Mouse (Mus musculus): ENCODE measurements around the gene Itprid2. TPM values are rescaled to one million over a fixed set of nuclear protein-coding genes. Genes with fewer than 3 reads are reported as not detected.

The Itprid2 gene
- polyA plus RNA-seq, 1 experiment from 2014 or later, result 3.1 TPM

- no peaks in the 10 kb centered on the region for H3K9me3 ChIP-seq (replicated peaks)
- H3K36me3 ChIP-seq (ENCODE audit: poor library complexity, severe bottlenecking), result no peaks in the 10 kb centered on the region
- no peak overlapping the region for H3K4me2 ChIP-seq
- H3K27ac ChIP-seq, result no peak overlapping the region
- H3K27me3 ChIP-seq, result no peaks in the 10 kb centered on the region
- no peak overlapping the region for H3K9ac ChIP-seq
- H3K4me1 ChIP-seq, result no peaks in the 10 kb centered on the region
- no peak for ATAC-seq
- 85% methylated on average over 6 of the region's 6 CpGs for WGBS
- no peak overlapping the region for H3K4me3 ChIP-seq
Measured at GRCm38 (mm10) chr2:79618614-79619568, 16.3 kb upstream of the Itprid2 start.

DNA sequence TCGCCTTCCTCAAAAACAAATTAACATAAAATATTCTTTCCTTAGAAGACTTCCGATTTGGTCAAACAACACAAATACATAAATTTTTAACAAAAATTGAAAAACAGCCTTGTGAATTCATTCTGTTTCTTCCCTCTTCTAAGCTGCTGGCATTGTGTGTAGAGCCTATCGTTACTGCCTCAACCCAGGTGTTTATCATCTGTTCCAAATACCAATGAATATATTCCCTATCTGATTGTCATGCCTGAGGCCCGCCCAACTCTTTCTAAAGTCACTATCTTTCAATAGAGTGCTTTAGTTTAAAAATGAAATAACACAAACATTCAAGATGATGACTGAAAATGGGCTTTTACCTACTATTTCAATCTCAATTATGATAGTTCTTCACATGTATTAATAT is 11.9 kb upstream of the Itprid2 start:
- H3K4me2 ChIP-seq, result no peak overlapping the region
- H3K9ac ChIP-seq, result no peak overlapping the region
- H3K27me3 ChIP-seq, result no peaks in the 10 kb centered on the region
- H3K4me1 ChIP-seq, result no peaks in the 10 kb centered on the region
- H3K36me3 ChIP-seq (ENCODE audit: poor library complexity, severe bottlenecking), result no peaks in the 10 kb centered on the region
- H3K27ac ChIP-seq, result no peak overlapping the region
- no peak for ATAC-seq
- 91% methylated on average over 4 of the region's 4 CpGs for WGBS
- no peaks in the 10 kb centered on the region for H3K9me3 ChIP-seq (replicated peaks)
- no peak overlapping the region for H3K4me3 ChIP-seq

- WGBS, result 85% methylated on average over 1 of the region's 1 CpGs
- Histone ChIP-seq H3K9me3 (replicated peaks) (no peaks in the 10 kb centered on the region), H3K36me3 (ENCODE audit: poor library complexity, severe bottlenecking) (no peaks in the 10 kb centered on the region), H3K27ac (no peak overlapping the region), H3K4me1 (no peaks in the 10 kb centered on the region), H3K27me3 (no peaks in the 10 kb centered on the region), H3K9ac (no peak overlapping the region), H3K4me2 (no peak overlapping the region), H3K4me3 (no peak overlapping the region)
- ATAC-seq, result no peak
Measured at GRCm38 (mm10) chr2:79627624-79628023, 7.5 kb upstream of the Itprid2 start.

DNA sequence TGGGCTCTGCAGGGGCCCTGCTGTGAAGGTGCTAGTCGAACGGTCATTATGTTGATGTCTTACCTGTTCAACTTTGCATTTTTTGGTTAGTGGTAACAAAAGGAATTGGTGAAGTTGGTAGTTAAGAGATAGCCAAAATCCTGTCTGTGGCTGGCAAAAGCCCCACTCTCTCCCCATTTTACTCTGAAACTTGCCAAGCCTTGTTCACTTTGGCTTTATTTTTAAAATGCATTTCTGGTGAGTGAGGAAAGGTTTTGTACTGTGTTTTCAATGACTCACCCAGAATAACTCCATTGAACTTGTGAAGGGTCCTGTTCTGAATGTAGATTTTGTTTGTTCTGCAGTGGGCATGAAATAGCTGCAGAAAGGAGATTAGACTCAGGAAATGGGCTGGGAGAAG is 4.9 kb upstream of the Itprid2 start:
- H3K4me3 ChIP-seq, result no peak overlapping the region
- no peak overlapping the region for H3K9ac ChIP-seq
- 49% methylated on average over 2 of the region's 2 CpGs for whole genome bisulfite sequencing
- no peaks in the 10 kb centered on the region for H3K36me3 ChIP-seq (ENCODE audit: poor library complexity, severe bottlenecking)
- ATAC-seq, result no peak
- H3K27ac ChIP-seq, result no peak overlapping the region
- no peaks in the 10 kb centered on the region for H3K27me3 ChIP-seq
- no peaks in the 10 kb centered on the region for H3K4me1 ChIP-seq
- no peaks in the 10 kb centered on the region for H3K9me3 ChIP-seq (replicated peaks)
- H3K4me2 ChIP-seq, result no peak overlapping the region

DNA sequence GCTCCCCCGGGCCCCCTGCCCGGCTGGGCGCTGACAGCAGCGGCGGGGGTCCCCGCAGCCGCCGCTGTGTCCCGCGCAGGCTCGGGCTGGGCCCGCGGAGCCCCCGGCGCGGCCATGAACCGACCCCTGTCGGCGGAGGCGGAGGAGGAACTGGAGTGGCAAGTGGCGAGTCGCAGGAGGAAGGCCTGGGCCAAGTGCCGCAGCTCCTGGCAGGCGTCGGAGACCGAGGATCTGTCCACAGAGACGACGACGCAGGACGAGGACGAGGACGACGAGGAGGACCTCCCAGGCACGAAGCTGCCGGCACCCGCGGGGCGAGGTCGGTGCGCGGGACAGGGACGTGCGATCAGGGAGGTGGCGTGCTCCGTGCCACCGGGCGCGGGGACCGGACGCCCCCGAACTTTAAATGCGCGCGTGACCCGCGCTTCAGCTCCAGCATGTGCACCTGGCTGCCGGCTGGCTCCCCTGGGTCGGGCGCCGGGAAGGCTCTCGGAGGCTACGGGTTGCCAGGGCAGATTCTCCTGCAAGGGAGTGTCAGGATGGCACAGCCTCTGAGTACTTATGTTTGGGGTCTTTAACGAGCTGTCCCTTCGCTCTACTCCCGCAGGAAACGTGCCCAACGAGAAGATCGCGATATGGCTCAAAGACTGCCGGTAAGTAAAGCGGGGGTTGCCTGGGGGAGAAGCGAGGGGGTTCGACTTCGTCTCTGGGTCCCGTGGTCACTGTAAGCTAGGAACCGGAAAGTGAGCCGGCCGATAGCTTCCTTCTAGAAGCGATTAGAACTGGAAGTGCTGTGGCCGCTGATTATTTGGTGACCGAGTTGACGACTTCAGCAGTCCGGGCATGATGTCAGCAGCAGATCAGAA is 507 bp downstream of the Itprid2 start:
- no peaks in the 10 kb centered on the region for H3K36me3 ChIP-seq (ENCODE audit: poor library complexity, severe bottlenecking)
- peaks cover 11% of the 10 kb centered on the region for H3K4me1 ChIP-seq
- H3K27me3 ChIP-seq, result no peaks in the 10 kb centered on the region
- peak overlapping the region; percentile 82 for H3K9ac ChIP-seq
- H3K4me2 ChIP-seq, result peak overlapping the region; percentile 97
- under 1% methylated on average over 81 of the region's 83 CpGs for WGBS
- peak; percentile 88 for ATAC-seq
- H3K4me3 ChIP-seq, result peak overlapping the region; percentile 78
- no peak overlapping the region; the same call in 1 of the 2 replicates for H3K27ac ChIP-seq
- H3K9me3 ChIP-seq (replicated peaks), result no peaks in the 10 kb centered on the region

GRCm38 (mm10) chr2:79638924-79639323 is 3.8 kb downstream of the Itprid2 start:
- Histone ChIP-seq H3K27ac (no peak overlapping the region), H3K4me2 (no peak overlapping the region; the same call in 1 of the 2 replicates), H3K27me3 (no peaks in the 10 kb centered on the region), H3K36me3 (ENCODE audit: poor library complexity, severe bottlenecking) (peaks cover 10% of the 10 kb centered on the region), H3K4me3 (no peak overlapping the region), H3K4me1 (peaks cover 11% of the 10 kb centered on the region), H3K9ac (no peak overlapping the region), H3K9me3 (replicated peaks) (no peaks in the 10 kb centered on the region)
- WGBS, result 65% methylated on average over 4 of the region's 4 CpGs
- ATAC-seq, result no peak

- ATAC-seq, result peak; percentile 43
- no peaks in the 10 kb centered on the region for H3K9me3 ChIP-seq (replicated peaks)
Measured at GRCm38 (mm10) chr2:79646237-79646688, 11.1 kb downstream of the Itprid2 start.

GRCm38 (mm10) chr2:79647094-79647493 is 11.9 kb downstream of the Itprid2 start:
- no peaks in the 10 kb centered on the region for H3K9me3 ChIP-seq (replicated peaks)
- no peak overlapping the region for H3K27ac ChIP-seq
- peaks cover 20% of the 10 kb centered on the region for H3K36me3 ChIP-seq (ENCODE audit: poor library complexity, severe bottlenecking)
- ATAC-seq, result no peak
- no peaks in the 10 kb centered on the region for H3K27me3 ChIP-seq
- H3K4me2 ChIP-seq, result no peak overlapping the region
- no peak overlapping the region for H3K4me3 ChIP-seq
- WGBS, result 54% methylated on average over 4 of the region's 4 CpGs
- no peaks in the 10 kb centered on the region for H3K4me1 ChIP-seq
- no peak overlapping the region for H3K9ac ChIP-seq

More at GRCm38 (mm10) chr2:79646237-79646688, 11.1 kb downstream of the Itprid2 start:
- 51% methylated on average over 4 of the region's 4 CpGs for WGBS
- no peak overlapping the region for H3K4me3 ChIP-seq
- no peak overlapping the region for H3K27ac ChIP-seq
- H3K4me1 ChIP-seq, result no peaks in the 10 kb centered on the region
- H3K27me3 ChIP-seq, result no peaks in the 10 kb centered on the region
- H3K4me2 ChIP-seq, result no peak overlapping the region
- peaks cover 21% of the 10 kb centered on the region for H3K36me3 ChIP-seq (ENCODE audit: poor library complexity, severe bottlenecking)
- no peak overlapping the region for H3K9ac ChIP-seq

DNA sequence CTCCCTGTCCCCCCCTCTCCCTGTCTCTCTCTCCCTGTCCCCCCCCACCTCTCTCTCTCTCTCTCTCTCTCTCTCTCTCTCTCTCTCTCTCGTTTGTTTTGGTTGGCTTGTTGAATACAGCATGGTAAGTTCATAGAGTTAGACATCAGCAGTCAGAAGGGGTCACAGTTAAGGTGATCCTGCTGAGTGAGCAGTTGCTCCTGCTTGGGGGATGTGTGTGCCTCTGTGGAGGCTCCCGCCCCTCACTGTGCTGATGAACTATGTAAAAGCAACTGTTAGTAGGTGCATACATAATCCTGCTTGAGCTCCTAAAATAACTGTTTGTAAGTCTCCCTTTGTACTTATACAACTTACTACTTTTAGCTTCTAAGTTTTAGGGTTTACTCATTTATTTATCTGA is 12.6 kb downstream of the Itprid2 start:
- no peak overlapping the region for H3K27ac ChIP-seq
- no peak overlapping the region for H3K4me3 ChIP-seq
- WGBS, result 55% methylated on average over 2 of the region's 2 CpGs
- no peak overlapping the region for H3K9ac ChIP-seq
- no peak overlapping the region for H3K4me2 ChIP-seq
- no peaks in the 10 kb centered on the region for H3K9me3 ChIP-seq (replicated peaks)
- no peaks in the 10 kb centered on the region for H3K4me1 ChIP-seq
- H3K36me3 ChIP-seq (ENCODE audit: poor library complexity, severe bottlenecking), result peaks cover 16% of the 10 kb centered on the region
- ATAC-seq, result no peak
- H3K27me3 ChIP-seq, result no peaks in the 10 kb centered on the region

DNA sequence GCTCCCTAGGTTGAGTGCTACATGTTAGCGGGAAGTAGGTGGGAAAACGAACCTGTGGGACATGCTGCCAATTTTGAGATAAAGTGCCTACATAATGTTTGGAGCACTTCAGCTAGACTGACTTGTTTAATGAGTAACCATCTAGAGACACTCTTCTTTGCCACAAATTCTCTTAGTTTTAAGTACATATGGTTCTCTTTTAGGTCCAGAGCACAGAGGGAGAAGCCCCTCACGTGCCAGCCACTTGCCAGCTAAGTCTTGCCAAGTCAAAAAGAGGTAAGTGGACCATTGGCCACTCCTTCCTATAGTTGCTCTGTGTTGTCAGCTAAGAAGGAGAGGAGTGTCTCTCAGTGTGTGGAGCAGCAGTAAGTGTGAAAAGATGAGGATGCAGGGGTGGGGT is 16.0 kb downstream of the Itprid2 start:
- H3K27ac ChIP-seq, result no peak overlapping the region
- H3K9ac ChIP-seq, result no peak overlapping the region
- H3K4me1 ChIP-seq, result no peaks in the 10 kb centered on the region
- WGBS, result 87% methylated on average over 3 of the region's 3 CpGs
- ATAC-seq, result no peak
- H3K4me2 ChIP-seq, result no peak overlapping the region
- H3K27me3 ChIP-seq, result no peaks in the 10 kb centered on the region
- no peak overlapping the region for H3K4me3 ChIP-seq
- no peaks in the 10 kb centered on the region for H3K36me3 ChIP-seq (ENCODE audit: poor library complexity, severe bottlenecking)
- H3K9me3 ChIP-seq (replicated peaks), result no peaks in the 10 kb centered on the region

GRCm38 (mm10) chr2:79651701-79652100 is 16.5 kb downstream of the Itprid2 start:
- 94% methylated on average over 3 of the region's 3 CpGs for WGBS
- H3K27ac ChIP-seq, result no peak overlapping the region
- no peaks in the 10 kb centered on the region for H3K4me1 ChIP-seq
- H3K9ac ChIP-seq, result no peak overlapping the region
- no peak overlapping the region for H3K4me2 ChIP-seq
- H3K9me3 ChIP-seq (replicated peaks), result no peaks in the 10 kb centered on the region
- H3K4me3 ChIP-seq, result no peak overlapping the region
- H3K27me3 ChIP-seq, result no peaks in the 10 kb centered on the region
- H3K36me3 ChIP-seq (ENCODE audit: poor library complexity, severe bottlenecking), result no peaks in the 10 kb centered on the region
- ATAC-seq, result no peak

DNA sequence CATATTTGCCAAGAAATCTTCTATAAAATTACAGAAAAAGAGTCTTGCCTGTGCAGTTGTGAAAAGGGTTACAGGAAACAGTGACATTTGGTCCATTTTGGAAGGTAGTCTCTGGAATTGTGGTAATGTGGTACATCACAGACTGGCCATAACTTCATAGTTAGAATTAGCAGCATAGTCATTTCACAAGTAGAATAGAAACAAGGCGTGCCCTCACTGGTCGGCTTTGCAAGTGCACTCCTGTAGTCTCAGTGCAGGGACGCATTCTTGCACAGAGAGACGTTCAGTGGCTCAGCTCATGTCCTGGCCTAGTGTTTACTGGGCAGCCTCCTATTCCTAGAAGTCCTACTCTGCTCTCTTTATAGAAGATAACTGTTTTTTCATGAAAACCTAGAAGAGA is 17.4 kb downstream of the Itprid2 start:
- Histone ChIP-seq H3K9ac (no peak overlapping the region), H3K4me3 (no peak overlapping the region), H3K27me3 (no peaks in the 10 kb centered on the region), H3K9me3 (replicated peaks) (no peaks in the 10 kb centered on the region), H3K36me3 (ENCODE audit: poor library complexity, severe bottlenecking) (peaks cover 6% of the 10 kb centered on the region), H3K27ac (no peak overlapping the region), H3K4me2 (no peak overlapping the region), H3K4me1 (no peaks in the 10 kb centered on the region)
- ATAC-seq, result no peak
- 88% methylated on average over 4 of the region's 4 CpGs for WGBS
